Mouse (Mus musculus): Measurements from ENCODE around the gene Dlec1.
A peak's percentile ranks its signal among the peaks of the same experiment; 100 is the strongest.

Dlec1 gene

DNA sequence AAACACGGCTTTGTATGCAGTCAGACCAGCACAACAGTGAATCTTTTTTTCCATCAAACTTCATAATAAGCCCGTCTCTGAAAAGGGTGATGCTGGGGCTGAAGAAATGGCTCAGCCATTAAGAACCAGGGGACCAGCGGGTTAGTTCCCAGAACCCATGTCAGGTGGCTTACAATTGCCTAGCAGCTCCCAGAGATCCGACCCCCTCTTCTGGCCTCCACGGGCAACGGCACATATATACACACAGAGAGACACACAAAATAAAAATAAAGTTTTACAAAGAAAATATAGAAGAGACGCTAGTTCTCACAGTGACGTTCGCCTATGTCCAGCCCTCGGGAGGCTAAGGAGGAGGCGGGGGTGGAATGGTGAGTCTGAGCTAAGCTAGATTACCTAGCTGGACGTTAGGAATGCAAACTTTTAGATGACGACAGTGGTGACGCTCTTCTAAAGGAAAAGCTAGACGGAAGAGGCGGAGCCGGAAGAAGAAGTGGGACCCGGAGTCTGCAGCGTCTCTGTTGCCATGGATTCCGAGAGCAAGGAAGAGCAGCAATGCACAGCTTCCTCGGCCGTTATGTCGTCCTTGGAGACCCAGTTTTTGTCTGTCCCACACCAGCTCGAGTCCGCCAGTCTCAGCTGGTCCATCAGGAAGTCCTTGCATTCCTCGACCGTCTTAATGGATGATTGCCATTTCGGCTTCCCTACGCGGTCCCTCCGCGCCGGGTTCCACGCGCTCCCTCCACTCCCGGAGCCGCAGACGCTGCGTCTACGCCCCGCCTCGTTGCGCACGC, at the start of gene Dlec1:
TSS of gene Dlec1 (plus strand) at position 487 of the 791 bp plus-strand sequence.
- peak; percentile 54 to 62 for DNase-seq (ENCODE audit: low spot score in 2 of 2)

DNA sequence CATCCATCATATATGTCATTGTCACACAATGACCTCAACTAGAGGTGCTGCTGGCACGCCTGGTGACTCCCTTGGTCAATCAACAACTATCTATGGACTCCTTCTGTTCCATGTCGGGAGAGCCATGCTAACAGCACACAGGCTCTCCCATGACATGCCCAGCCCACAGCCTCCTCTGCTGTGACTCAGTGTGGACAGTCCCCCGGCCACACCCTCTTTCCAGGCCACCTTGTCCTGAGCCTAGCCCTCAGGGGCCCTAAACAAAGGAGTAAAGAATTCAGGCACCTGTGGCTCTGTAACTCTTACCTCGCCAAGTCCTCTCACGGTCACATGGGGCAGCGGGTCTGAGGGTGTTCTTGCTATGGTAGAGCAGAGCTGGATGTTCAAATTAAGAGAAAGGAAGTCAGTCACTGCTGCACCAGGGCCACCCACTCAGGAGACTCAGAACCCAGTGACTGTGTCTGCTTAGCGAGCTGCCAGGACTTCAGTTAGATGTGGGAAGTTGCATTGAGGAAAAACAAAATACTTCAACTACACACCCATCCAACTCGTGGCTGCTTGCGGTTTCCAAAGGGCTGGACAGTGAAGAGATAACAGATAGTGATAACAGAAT, 48.2 kb upstream of the Dlec1 start:
- DNase-seq (ENCODE audit: low spot score in 2 of 2) = no peak

DNA sequence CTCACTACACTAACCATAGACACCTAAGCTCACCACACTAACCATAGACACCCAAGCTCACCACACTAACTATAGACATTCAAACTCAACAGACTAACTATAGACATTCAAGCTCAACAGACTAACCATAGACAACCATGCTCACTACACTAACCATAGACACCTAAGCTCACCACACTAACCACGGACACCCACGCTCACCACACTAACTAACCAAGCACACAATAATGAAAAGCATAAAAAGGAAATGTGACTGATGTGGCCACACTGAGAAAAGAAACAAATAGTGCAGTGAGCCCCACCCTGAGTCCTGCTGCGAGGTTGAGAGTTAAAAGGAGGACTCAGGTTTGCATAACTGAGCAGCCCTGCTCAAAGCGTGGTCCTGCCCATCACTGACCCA, 46.9 kb upstream of the Dlec1 start:
- DNase-seq (ENCODE audit: low spot score in 2 of 2) = no peak

DNA sequence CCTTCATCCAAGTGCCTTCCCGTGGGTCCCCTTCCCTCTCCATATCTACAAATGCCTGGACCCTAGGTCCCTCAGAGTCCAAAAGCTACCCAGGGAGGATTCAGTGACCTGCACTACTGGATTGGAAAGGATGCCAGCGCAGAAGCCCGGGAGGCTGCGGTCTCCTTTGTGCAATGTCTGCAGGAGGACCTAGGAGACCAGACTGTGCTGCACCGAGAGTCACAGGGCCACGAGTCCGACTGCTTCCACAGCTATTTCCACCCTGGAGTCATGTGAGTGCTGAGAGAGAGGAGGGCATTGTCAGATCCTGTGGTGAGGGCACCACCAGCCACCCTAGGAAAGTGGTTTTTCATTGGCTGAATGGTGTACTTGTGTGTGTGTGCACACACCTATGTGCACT, 44.0 kb upstream of the Dlec1 start:
- no peak for DNase-seq (ENCODE audit: low spot score in 2 of 2)

DNA sequence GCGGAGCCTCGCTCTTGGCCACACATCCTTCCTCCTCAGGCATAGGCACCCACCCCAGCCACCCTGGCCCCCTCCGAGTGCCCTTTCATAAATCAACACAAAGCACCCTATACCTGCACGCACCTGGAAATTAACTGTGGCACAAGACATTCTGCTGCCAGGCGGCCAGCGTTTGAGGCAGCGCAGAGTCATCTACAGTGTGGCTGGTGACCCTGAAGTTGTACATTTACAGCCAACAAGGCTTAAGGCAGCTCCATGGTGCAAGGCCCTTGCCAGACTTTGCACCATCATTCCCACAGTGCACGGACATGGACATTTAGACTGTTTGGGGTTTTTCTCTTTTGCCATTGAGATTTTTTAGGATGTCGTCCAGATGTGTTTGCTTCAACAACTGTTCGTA, 41.6 kb upstream of the Dlec1 start:
- no peak for DNase-seq (ENCODE audit: low spot score in 2 of 2)

DNA sequence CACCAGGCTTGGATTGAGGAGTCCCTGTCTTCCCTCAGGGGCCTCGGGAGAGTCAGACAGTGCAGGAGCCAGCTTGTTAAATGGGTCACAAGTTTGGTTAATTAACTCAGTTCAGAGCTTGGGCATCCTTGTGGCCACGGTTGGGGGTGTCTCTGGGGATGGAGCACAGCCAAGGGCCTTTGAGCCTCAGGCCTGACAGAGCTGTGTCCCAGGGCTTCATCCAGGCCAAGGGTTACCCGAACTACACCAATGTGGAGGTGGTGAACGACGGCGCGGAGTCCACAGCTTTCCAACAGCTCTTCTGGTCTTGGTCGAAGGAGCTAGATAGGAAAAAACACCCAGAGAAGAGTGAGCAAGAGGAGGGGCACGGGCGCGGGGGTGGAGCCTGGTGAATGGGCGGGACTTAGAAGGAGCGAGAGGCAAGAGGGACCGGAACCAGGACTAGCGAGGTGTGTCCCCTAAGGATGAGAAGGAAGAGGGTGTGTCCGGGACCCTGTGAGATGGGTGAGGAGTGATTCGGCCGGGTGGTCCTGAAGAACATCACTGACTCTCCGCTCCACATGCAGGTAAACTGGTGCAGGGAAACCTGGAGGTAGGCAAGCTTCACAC, 39.1 kb upstream of the Dlec1 start:
- DNase-seq (ENCODE audit: low spot score in 2 of 2) = no peak

DNA sequence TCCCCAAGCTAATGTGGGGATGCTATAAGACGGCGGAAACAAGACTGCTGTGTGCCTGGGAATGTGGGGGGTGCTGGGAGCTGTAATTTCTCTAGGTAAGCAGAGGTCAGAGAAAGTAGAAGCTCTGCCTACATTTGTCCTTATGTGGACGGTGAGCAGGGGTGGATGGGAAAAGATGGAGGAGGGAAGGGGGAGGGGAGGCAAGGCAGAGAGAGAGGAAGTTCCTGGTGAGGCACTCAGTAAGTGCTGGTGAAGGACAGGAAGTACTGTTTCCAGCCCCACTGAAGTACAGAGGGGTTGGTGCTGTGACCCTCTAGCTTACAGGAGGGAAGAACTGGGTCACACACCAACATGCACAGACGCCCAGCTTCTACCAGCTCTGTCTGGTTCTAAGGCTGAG, 38.0 kb upstream of the Dlec1 start:
- DNase-seq (ENCODE audit: low spot score in 2 of 2) = no peak

DNA sequence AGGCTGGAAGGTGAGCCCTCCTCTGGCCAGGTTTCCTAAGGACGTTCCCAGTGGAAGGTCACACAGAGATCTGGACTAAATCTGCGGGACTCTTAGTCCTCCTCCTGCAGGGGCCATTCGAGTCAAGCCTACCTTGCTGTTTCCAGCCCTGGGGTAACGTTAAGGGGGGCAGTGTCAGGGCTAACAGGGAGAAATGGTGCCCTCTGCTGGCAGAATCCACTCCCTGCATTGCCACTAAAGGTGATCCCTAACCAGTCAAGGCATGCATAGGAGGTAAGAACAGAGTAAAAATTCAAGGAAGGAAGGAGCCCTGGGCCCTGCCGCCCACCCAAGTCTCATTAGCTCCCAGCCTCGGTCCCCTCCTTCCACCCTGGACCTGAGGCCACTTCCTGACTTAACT, 34.7 kb upstream of the Dlec1 start:
- peak; percentile 60 to 82 for DNase-seq (ENCODE audit: low spot score in 2 of 2)

DNA sequence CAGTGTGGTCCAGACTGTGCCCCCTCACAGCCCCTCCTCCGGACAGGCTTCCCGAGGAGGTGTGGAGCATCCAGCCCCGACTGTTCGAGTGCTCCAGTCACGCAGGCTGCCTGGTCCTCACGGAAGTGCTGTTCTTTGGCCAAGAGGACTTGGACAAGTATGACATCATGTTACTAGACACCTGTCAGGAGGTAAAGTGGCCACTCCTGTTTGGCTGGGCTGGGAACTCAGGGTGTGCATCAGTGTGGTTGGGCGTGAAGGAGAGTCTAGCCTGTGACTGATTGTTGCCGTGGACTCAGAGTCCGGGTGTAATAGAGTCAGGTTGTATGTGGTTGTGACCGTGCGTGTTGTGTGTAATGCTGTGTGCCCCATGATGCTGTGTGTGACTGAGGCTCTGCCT, 34.0 kb upstream of the Dlec1 start:
- no peak for DNase-seq (ENCODE audit: low spot score in 2 of 2)

DNA sequence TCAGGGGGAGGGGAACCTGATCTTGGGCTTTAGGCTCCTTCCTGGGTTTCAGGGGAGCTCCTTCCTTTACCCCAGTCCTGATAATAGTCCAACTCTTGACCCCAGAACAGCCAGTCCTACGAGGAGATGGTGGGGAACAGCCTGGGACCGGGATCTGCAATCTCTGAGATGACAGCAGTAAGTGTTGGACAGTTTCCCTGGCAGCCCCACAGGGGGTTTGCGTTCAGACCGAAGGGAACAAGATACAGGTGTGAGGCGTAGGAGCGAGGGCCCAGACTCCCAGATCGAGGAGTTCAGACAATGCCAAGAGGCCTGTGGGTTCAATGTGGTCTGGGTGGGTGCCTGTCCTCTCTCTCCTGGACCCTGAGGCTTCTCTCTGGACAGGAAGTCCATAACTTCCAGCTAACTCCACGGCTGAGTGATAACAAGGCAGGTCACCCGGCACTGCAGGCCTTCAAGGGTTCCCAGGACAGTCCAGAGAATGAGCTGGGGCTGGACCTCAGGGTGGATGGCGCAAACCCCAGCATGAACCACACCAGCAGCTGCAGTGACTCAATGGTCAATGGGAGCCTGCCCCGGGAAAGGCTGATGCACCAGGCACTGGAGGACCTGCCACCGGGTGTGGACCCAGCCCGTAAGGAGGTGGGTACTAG, 32.0 kb upstream of the Dlec1 start:
- no peak for DNase-seq (ENCODE audit: low spot score in 2 of 2)

DNA sequence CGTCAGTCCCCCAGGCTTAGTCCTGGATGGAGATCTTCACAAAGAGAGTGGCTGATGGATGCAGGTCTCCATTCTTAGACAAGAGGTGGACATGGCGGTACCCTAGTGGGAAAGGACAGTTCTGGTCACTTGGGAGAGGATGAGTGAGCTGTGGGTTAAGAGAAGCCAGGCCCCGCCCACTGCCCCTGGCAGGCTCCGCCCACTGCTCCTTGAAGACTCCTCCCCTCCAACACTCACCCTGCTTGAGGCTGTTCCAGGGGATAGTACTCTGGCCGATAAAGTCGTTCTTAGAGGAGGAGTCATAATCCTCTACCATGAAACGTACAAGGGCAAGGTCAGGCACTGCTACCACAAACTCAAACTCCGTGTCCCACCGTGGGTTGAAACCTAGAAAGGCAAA, 30.5 kb upstream of the Dlec1 start:
- DNase-seq (ENCODE audit: low spot score in 2 of 2) = no peak

DNA sequence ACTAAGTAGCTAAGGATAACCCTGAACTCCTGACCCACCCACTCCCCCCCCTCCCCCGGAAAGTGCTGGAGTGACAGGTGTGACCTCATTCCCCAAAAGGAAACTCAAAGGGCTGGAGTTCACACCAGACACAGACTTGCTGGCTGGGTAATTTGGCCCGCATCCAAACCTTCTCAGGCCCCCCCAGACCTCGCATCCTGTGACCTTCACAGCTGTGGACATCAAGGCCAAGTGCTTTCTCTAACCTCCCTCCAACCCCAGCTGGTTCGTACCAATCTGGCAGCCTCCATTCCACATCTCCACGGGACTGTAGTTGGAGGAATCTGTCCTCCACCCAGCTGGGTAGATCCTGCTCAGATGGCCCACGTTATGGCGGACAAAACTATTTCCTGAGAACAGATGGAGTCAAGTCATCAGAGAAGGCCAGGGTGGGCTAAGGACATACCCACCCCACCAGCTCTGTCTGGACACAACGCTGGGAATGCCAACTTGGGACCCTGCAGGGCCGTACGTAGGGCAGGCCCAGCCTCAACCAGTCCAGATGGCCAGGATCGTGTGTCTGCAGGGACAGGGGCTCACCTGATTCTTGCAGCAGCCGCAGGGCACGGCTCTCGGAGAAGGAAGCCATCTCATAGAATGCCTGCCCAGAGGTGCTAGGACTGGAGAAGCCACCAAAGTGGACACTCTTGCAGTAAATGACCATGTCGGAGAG, 28.9 kb upstream of the Dlec1 start:
- no peak for DNase-seq (ENCODE audit: low spot score in 2 of 2)

DNA sequence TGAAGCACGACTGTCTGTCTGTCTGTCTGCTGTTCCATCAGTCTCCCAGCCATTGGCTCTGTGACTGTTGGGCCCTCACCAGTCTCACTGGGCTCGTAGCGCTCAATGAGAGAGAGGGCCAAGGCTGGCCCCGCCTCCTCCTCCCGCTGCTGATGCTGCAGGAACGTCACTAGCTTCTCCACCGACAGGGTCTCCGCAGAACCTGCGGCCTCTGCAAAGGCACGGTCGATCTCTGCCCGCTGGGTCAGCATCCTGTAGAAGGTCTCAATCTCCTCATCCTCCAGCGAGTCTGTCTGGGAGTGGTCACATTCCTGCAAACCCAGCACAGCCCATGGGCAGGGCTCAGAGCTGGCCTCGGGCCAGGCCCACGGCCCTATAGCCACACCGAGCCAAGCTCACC, 26.6 kb upstream of the Dlec1 start:
- DNase-seq (ENCODE audit: low spot score in 2 of 2) = no peak

DNA sequence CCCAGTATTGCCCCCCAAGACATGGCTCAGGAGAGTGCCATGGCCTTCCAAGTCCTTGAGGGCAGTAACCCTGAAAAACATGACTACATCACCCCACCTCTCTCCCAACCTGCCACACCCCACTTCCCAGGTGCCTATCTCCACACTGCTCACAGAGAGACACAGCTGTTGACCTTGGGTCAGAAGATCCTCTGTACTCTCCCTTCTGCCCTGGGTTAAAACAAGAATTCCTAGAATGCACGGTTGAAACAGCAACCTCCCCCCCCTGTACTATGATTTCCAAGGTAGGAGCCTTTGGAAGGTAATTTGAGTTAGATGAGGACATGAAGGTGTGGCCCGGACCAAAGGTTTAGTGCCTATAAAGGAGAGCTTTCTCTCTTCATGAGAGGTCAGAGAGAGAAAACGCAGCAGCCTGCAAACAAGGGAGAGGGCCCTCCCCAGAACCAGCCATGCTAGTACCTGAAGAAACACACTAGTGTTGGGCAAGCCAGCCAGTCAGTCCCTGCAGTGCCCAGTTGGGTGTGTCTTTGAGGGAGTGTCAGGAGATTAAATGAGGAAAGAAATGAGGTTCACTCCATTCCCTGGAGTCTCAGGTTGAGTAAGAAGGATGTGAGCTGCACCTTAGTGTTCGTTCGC, 22.1 kb upstream of the Dlec1 start:
- DNase-seq (ENCODE audit: low spot score in 2 of 2) = no peak

DNA sequence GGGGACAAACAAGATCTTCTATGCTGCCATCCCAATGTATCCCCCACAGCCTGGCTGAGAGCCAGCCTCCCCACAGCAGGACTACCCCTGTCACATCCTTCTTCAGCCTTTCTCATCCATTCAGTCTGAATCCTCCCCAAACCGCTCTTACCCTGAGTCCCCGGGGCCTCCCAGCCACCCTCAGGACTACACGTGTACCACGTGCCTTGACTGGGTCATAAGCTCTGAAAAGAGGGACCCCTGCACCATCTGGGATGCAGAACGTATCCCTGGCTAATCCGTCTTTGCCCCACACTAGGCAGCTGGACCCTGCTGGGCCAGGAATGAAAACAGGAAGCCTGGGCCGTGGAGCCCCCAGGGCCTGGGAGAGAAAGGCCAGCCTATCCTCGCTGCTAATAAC, 20.2 kb upstream of the Dlec1 start:
- no peak for DNase-seq (ENCODE audit: low spot score in 2 of 2)

DNA sequence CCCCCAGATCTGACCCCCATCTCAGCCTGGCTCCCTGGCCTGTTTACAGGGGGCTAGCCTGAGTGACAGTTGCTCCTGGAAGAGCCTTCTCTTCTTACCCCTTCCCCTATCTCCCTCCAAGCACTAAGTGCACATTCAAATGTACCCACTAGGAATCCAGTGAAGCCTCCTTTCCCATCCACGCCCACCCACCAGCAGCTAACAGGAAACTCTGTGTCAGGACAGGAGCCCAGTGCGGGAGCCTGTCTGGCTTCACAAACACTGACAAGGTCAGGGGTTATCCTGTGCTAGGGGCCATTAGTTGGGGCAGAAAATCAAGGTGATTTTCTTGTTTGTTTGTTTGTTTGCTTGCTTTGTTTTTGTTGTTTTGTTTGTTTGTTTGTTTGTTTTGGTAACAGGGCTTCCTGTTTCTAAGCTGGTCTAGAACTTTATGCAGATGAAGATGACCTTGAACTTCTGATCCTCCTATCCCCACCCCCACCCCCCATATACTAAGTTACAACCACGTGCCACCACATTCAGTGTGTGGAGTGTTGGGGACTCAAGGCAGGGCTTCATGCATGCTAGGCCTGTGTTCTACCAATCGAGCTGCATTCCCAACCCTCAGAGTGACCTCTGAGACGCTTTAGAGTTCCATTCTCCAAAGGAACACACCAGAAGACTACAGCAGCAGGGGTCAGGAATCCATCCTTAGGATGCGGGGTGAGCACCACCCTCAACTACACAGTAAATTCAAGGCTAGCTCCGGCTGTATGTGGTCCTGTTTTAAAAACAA, 19.4 kb upstream of the Dlec1 start:
- DNase-seq (ENCODE audit: low spot score in 2 of 2) = no peak

DNA sequence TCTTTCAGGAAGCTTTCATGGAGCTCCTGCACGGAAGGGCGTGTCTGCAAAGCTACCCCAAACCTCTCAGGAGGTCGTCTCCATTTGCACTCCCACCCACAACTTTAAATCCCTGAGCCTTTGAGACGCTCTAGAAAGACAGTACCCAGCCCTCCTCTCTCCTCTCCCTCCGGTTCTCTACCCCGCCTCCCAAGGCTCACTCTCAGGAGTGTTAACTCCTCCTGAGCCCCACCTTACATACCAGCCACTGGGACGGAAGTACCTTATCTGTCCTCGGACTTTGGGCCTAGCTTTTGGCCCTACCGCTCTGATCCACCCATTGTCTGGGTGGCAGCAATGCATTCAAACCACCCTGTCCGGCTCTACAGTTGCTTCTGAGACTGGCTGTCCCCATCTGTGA, 18.3 kb upstream of the Dlec1 start:
- no peak for DNase-seq (ENCODE audit: low spot score in 2 of 2)

DNA sequence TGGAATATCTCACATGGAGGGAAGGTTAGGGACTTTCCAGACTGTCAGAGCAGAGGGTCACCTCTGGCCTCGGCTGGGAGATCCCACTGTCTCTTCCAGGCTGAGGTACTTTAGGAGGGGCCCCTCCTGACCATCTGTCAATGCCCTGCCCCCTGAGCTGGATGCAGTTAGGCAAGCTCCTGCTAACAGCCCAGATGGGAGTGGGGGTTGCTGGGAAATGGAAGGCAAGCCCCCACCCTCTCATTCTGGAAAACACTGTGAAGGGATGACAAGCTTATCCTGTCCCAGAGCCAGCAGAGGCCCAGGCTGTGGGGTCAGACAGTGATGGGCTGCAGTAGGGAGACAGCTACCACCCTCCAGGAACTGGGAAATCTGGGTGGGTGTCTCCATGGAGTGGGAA, 15.8 kb upstream of the Dlec1 start:
- no peak for DNase-seq (ENCODE audit: low spot score in 2 of 2)

DNA sequence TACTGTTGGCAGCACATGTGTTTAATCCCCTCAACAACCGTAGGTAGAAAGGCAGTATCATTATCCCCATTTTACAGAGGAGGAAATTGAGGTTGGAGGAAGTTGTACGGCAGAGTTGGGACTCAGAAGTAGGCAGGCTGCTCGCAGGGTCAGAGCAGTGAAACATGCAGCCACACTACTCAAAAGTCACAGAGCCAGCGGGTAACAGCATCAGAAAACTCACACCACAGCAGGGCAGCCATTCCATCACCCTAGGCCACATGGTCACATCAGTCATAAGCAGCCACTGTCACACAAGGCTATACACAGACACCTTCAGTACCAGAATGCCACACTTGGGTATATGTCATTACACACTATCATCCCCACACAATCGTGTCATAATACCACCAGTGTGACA, 15.0 kb upstream of the Dlec1 start:
- no peak for DNase-seq (ENCODE audit: low spot score in 2 of 2)

DNA sequence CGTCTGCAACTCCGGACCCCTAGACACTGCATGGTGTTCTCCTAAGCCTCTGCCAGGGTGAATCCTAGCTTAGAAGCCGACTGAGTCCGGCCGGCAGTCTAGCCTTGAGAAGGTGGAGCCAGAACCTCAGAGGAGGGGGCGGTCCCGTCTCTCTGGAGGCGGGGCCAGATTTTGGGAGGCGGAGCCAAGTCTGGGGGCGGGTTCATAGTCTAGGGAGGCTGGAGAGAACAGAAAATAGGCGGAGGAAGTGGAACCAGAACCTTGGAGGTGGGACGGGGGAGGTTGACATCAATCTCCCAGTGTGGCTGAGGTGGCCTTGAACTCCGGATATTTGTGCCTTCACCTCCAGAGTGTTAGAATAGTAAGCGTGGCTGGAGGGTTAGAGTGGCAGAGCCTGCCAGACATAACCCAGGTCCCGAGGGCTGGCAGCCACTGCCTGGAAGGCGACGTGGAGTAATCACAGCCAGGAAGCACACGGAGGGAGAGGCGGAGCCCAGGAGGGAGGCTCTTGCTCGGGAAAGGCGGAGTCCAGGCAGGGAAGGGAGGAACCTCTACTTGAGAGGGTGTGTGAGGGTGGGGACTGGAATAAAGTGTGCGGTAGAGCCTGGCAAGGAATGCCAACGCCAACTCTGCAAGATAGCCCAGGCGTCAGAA, 14.0 kb upstream of the Dlec1 start:
- DNase-seq (ENCODE audit: low spot score in 2 of 2) = peak; percentile 41 to 52

Data from thymus, postnatal 10 days (tissue).